Mouse (Mus musculus): ENCODE measurements around the gene Ube2v1.
"Not testable (repeated sequence)": the region's sequence is repeated elsewhere in the genome, so short reads cannot be mapped to it uniquely, and the experiment has no call there.

Gene Ube2v1

GRCm38 (mm10) chr2:167622965-167623364, 8.9 kb downstream of the Ube2v1 start:
- no peak for DNase-seq (ENCODE audit: extremely low read depth, low read depth)

GRCm38 (mm10) chr2:167622352-167622751, 9.5 kb downstream of the Ube2v1 start:
- no peak for DNase-seq (ENCODE audit: extremely low read depth, low read depth)

GRCm38 (mm10) chr2:167621255-167622087, 10.4 kb downstream of the Ube2v1 start:
- DNase-seq (ENCODE audit: extremely low read depth, low read depth) = no peak

- no peak for DNase-seq (ENCODE audit: extremely low read depth, low read depth)
Measured at GRCm38 (mm10) chr2:167617472-167617871, 14.4 kb downstream of the Ube2v1 start.

- no peak for DNase-seq (ENCODE audit: extremely low read depth, low read depth)
Measured at GRCm38 (mm10) chr2:167617034-167617433, 14.9 kb downstream of the Ube2v1 start.

- DNase-seq (ENCODE audit: extremely low read depth, low read depth) = not testable (repeated sequence)
Measured at GRCm38 (mm10) chr2:167613335-167613734, 18.6 kb downstream of the Ube2v1 start.

- DNase-seq (ENCODE audit: extremely low read depth, low read depth) = no peak
Measured at GRCm38 (mm10) chr2:167612122-167612521, 19.8 kb downstream of the Ube2v1 start.

GRCm38 (mm10) chr2:167611287-167611686, 20.6 kb downstream of the Ube2v1 start:
- DNase-seq (ENCODE audit: extremely low read depth, low read depth) = no peak

- no peak for DNase-seq (ENCODE audit: extremely low read depth, low read depth)
Measured at GRCm38 (mm10) chr2:167606745-167607123, 25.2 kb downstream of the Ube2v1 start.

GRCm38 (mm10) chr2:167605817-167606744, 25.8 kb downstream of the Ube2v1 start:
- DNase-seq (ENCODE audit: extremely low read depth, low read depth) = no peak

GRCm38 (mm10) chr2:167605178-167605794, 26.6 kb downstream of the Ube2v1 start:
- no peak for DNase-seq (ENCODE audit: extremely low read depth, low read depth)

GRCm38 (mm10) chr2:167602978-167603377, 28.9 kb downstream of the Ube2v1 start:
- no peak for DNase-seq (ENCODE audit: extremely low read depth, low read depth)

- DNase-seq (ENCODE audit: extremely low read depth, low read depth) = no peak
Measured at GRCm38 (mm10) chr2:167602364-167602763, 29.5 kb downstream of the Ube2v1 start.

GRCm38 (mm10) chr2:167600481-167600995, 31.4 kb downstream of the Ube2v1 start:
- DNase-seq (ENCODE audit: extremely low read depth, low read depth) = no peak

- DNase-seq (ENCODE audit: extremely low read depth, low read depth) = no peak
Measured at GRCm38 (mm10) chr2:167599917-167600316, 32.0 kb downstream of the Ube2v1 start.

- no peak for DNase-seq (ENCODE audit: extremely low read depth, low read depth)
Measured at GRCm38 (mm10) chr2:167599195-167599594, 32.7 kb downstream of the Ube2v1 start.

GRCm38 (mm10) chr2:167597492-167598186, 34.3 kb downstream of the Ube2v1 start:
- DNase-seq (ENCODE audit: extremely low read depth, low read depth) = no peak

GRCm38 (mm10) chr2:167596726-167597491, 35.0 kb downstream of the Ube2v1 start:
- no peak for DNase-seq (ENCODE audit: extremely low read depth, low read depth)

GRCm38 (mm10) chr2:167596262-167596661, 35.6 kb downstream of the Ube2v1 start:
- DNase-seq (ENCODE audit: extremely low read depth, low read depth) = no peak

GRCm38 (mm10) chr2:167595761-167596171, 36.1 kb downstream of the Ube2v1 start:
- DNase-seq (ENCODE audit: extremely low read depth, low read depth) = no peak

Measured in MEL-GATA-1-ER (cell line).